Mouse (Mus musculus) left cerebral cortex, adult 2 months (tissue): ENCODE data around the gene Dph6. TPM values are rescaled to one million over a fixed set of nuclear protein-coding genes. Genes with fewer than 3 reads are reported as not detected.

ENCODE experiments used
- DNase-seq, 2 experiments: peaks; one replicate each; pipeline ENCODE4 v3.0.0; 2021 to 2022; ENCODE audit warnings: low spot score in 2 of 2, mixed read lengths in 1 of 2; ENCODE audit errors: extremely low spot score in 1 of 2
- H3K27ac ChIP-seq: fragments of 200-600 bp; 2 replicates; pipeline ENCODE4 v1.8.1; 2022
- H3K4me3 ChIP-seq: fragments of 200-600 bp; 2 replicates; pipeline ENCODE4 v1.8.1; 2022
- CTCF ChIP-seq: fragments of 200-600 bp; IDR thresholded peaks from 2 replicates; pipeline ENCODE4 v1.8.1; 2022; ENCODE audit warnings: antibody characterized with exemption, mild to moderate bottlenecking, moderate library complexity
- intact Hi-C: fragments of 180-260 bp; cut with DNase I; formaldehyde crosslinking; loops from one replicate; pipeline ENCODE4 v1.15.1; 2025
- long read RNA-seq, 2 experiments: library from polyadenylated mRNA; stranded (forward); transcript quantifications; one replicate each; pipeline ENCODE4 v2.0.0; 2021; ENCODE audit warnings: borderline mapping rate in 2 of 2
- total RNA-seq, 2 experiments: library from RNA; stranded (reverse); gene quantifications; 2 replicates each; pipeline ENCODE4 v1.2.3; 2021

Gene Dph6
- total RNA-seq, result 10 to 100 TPM; 14.0 to 15.8 TPM
- long read RNA-seq, experiment 1, transcript Dph6-203 (9 exons, 2,734 nt), result major isoform, 6 of 8 reads
- long read RNA-seq, experiment 1, partial matches to known transcripts, result 1 of 8 reads
- long read RNA-seq, experiment 1, other reads (novel, unspliced or antisense), result 0 of 8 reads
- long read RNA-seq, experiment 2, transcript Dph6-203 (9 exons, 2,734 nt), result major isoform, 6 of 12 reads
- long read RNA-seq, experiment 2, partial matches to known transcripts, result 0 of 12 reads
- long read RNA-seq, experiment 2, other reads (novel, unspliced or antisense), result 6 of 12 reads

- peak; percentile 83 to 84 for DNase-seq
- TF ChIP-seq CTCF, result no peak; the same call in none of the 2 replicates
- intact Hi-C loops, result loop anchor here (1.0 kb wide), 1 partner anchor 143 kb away; no protein-coding TSS in a partner anchor
- H3K4me3 ChIP-seq, result peak within 1 kb of the TSS; percentile 80
- H3K27ac ChIP-seq, result peak within 1 kb of the TSS; percentile 100
Observed at GRCm38 (mm10) chr2:114654365-114655239, at the start of gene Dph6. Dph6 (minus strand) TSS chr2:114654964.

- DNase-seq, result no peak
- no peak overlapping the region for H3K4me3 ChIP-seq
- H3K27ac ChIP-seq, result no peak overlapping the region
- no peak for TF ChIP-seq CTCF
- intact Hi-C loops, result no loop called here
Observed at GRCm38 (mm10) chr2:114700966-114701685, 46.4 kb upstream of the Dph6 start.

- TF ChIP-seq CTCF, result no peak
- Histone ChIP-seq H3K4me3 (no peak overlapping the region), H3K27ac (no peak overlapping the region)
- intact Hi-C loops, result no loop called here
- no peak for DNase-seq
Observed at GRCm38 (mm10) chr2:114691607-114692006, 36.8 kb upstream of the Dph6 start.

- H3K27ac ChIP-seq, result no peak overlapping the region
Observed at GRCm38 (mm10) chr2:114687483-114687882, 32.7 kb upstream of the Dph6 start.

GRCm38 (mm10) chr2:114687081-114687480 lies 32.3 kb upstream of the Dph6 start:
- DNase-seq, result no peak
- Histone ChIP-seq H3K4me3 (no peak overlapping the region), H3K27ac (no peak overlapping the region)
- intact Hi-C loops, result no loop called here
- no peak for TF ChIP-seq CTCF

More at GRCm38 (mm10) chr2:114687483-114687882, 32.7 kb upstream of the Dph6 start:
- DNase-seq, result no peak
- no peak for TF ChIP-seq CTCF
- H3K4me3 ChIP-seq, result no peak overlapping the region
- intact Hi-C loops, result no loop called here

- intact Hi-C loops, result no loop called here
Observed at GRCm38 (mm10) chr2:114673831-114674230, 19.1 kb upstream of the Dph6 start.

GRCm38 (mm10) chr2:114670983-114671382 lies 16.2 kb upstream of the Dph6 start:
- intact Hi-C loops, result no loop called here
- TF ChIP-seq CTCF, result no peak
- H3K27ac ChIP-seq, result no peak overlapping the region
- no peak overlapping the region for H3K4me3 ChIP-seq
- no peak for DNase-seq

More at GRCm38 (mm10) chr2:114673831-114674230, 19.1 kb upstream of the Dph6 start:
- TF ChIP-seq CTCF, result no peak
- no peak overlapping the region for H3K4me3 ChIP-seq
- H3K27ac ChIP-seq, result no peak overlapping the region
- DNase-seq, result no peak

- H3K27ac ChIP-seq, result no peak overlapping the region
- intact Hi-C loops, result no loop called here
- no peak for TF ChIP-seq CTCF
- DNase-seq, result no peak
- H3K4me3 ChIP-seq, result no peak overlapping the region
Observed at GRCm38 (mm10) chr2:114658954-114659353, 4.2 kb upstream of the Dph6 start.

GRCm38 (mm10) chr2:114646240-114646639 lies 8.5 kb downstream of the Dph6 start:
- Histone ChIP-seq H3K27ac (no peak overlapping the region), H3K4me3 (no peak overlapping the region)
- no peak for TF ChIP-seq CTCF
- intact Hi-C loops, result no loop called here
- no peak for DNase-seq

GRCm38 (mm10) chr2:114643832-114644231 lies 10.9 kb downstream of the Dph6 start:
- no peak overlapping the region for H3K27ac ChIP-seq
- intact Hi-C loops, result no loop called here
- no peak for TF ChIP-seq CTCF
- H3K4me3 ChIP-seq, result no peak overlapping the region
- DNase-seq, result no peak

- TF ChIP-seq CTCF, result peak; percentile 4; the same call in 1 of the 2 replicates
- Histone ChIP-seq H3K4me3 (no peak overlapping the region), H3K27ac (no peak overlapping the region)
- intact Hi-C loops, result loop anchor here (5.0 to 10.0 kb wide), 4 partner anchors 880 to 1483 kb away; no protein-coding TSS in a partner anchor
- DNase-seq, result no peak
Observed at GRCm38 (mm10) chr2:114624683-114625082, 30.1 kb downstream of the Dph6 start.
